7 mouse cellular contexts compared by ENCODE assay signal in the genomic region with DNA sequence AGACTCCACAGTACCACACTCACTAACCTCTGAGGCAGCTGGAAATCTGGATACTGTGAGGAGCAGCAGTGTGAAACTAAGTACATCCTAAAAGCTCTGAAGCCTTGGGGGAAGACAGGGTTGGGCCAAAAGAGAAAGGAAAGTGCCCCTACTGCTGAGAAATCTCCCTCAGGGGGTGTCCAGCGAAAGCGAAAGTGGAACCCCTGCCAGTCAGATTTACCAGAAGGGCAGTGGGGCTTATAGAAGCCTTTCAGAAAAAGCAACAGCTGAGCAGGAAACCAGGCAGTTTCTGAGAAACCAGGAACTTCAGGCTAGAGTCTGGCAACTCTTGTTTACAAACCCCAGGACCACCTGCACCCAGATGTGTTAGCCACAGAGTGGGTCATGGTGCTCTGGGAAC.
DNase-seq lines count a peak whose midpoint lies in the region; ATAC-seq and TF ChIP-seq lines count a peak whose summit lies in the region.

No protein-coding gene starts in this region.

- no peak overlapping the region for H3K4me2 ChIP-seq in heart, embryonic 13.5 days
- H3K4me2 ChIP-seq in lung, embryonic 14.5 days: no peak overlapping the region
- no peak overlapping the region for H3K4me2 ChIP-seq in stomach, embryonic 15.5 days

- no peaks in the 10 kb centered on the region for H3K27me3 ChIP-seq in heart, embryonic 13.5 days (replicated peaks)
- no peaks in the 10 kb centered on the region for H3K27me3 ChIP-seq in lung, embryonic 14.5 days (ENCODE audit: insufficient read depth, low read length)
- H3K27me3 ChIP-seq in stomach, embryonic 15.5 days (replicated peaks): no peaks in the 10 kb centered on the region

- H3K9ac ChIP-seq in heart, embryonic 13.5 days: peak overlapping the region; percentile 37; the same call in 1 of the 2 replicates
- H3K9ac ChIP-seq in lung, embryonic 14.5 days: 0 out of 2 replicates have a peak overlapping the region, but pooled peaks have one; percentile 10
- no peak overlapping the region for H3K9ac ChIP-seq in stomach, embryonic 15.5 days

- H3K36me3 ChIP-seq in heart, embryonic 13.5 days: no peaks in the 10 kb centered on the region
- no peaks in the 10 kb centered on the region for H3K36me3 ChIP-seq in lung, embryonic 14.5 days (ENCODE audit: insufficient read depth)
- no peaks in the 10 kb centered on the region for H3K36me3 ChIP-seq in stomach, embryonic 15.5 days

- no peaks in the 10 kb centered on the region for H3K9me3 ChIP-seq in heart, embryonic 13.5 days
- H3K9me3 ChIP-seq in lung, embryonic 14.5 days (ENCODE audit: low read depth, low read length): no peaks in the 10 kb centered on the region
- H3K9me3 ChIP-seq in stomach, embryonic 15.5 days: no peaks in the 10 kb centered on the region

- WGBS in heart, embryonic 13.5 days: 42% methylated on average over 2 of the region's 2 CpGs
- WGBS in lung, embryonic 14.5 days: 72% methylated on average over 2 of the region's 2 CpGs
- WGBS in stomach, embryonic 15.5 days: 53% methylated on average over 2 of the region's 2 CpGs

- intact Hi-C loops in left cerebral cortex, adult 2 months (cut with DNase I): no loop called here

- no peak overlapping the region for H3K27ac ChIP-seq in heart, embryonic 13.5 days (replicated peaks)
- H3K27ac ChIP-seq in lung, embryonic 14.5 days (ENCODE audit: low read depth): no peak overlapping the region
- H3K27ac ChIP-seq in stomach, embryonic 15.5 days: 0 out of 2 replicates have a peak overlapping the region, but pooled peaks have one; percentile 31
- H3K27ac ChIP-seq in left cerebral cortex, adult 2 months: no peak overlapping the region

- no peak for TF ChIP-seq CTCF in lung, embryonic 14.5 days (IDR thresholded peaks at IDR 0.05; ENCODE audit: low read depth)
- TF ChIP-seq CTCF in left cerebral cortex, adult 2 months (IDR thresholded peaks at IDR 0.05): no peak

- H3K4me1 ChIP-seq in heart, embryonic 13.5 days: peaks cover 2% of the 10 kb centered on the region
- 0 out of 2 replicates have a peak, but pooled peaks cover 1% of the 10 kb centered on the region for H3K4me1 ChIP-seq in lung, embryonic 14.5 days (ENCODE audit: insufficient read depth)
- peaks cover 4% of the 10 kb centered on the region; the same call in 1 of the 2 replicates for H3K4me1 ChIP-seq in stomach, embryonic 15.5 days

- no peak overlapping the region for H3K4me3 ChIP-seq in heart, embryonic 13.5 days
- H3K4me3 ChIP-seq in lung, embryonic 14.5 days (ENCODE audit: low read depth, low read length): no peak overlapping the region
- H3K4me3 ChIP-seq in stomach, embryonic 15.5 days (replicated peaks): no peak overlapping the region
- H3K4me3 ChIP-seq in left cerebral cortex, adult 2 months: no peak overlapping the region

- no peak for ATAC-seq in heart, embryonic 13.5 days (ENCODE audit: extremely low read depth, insufficient number of reproducible peaks, low FRiP score, low TSS enrichment)
- ATAC-seq in lung, embryonic 14.5 days (ENCODE audit: insufficient read depth): no peak
- no peak for ATAC-seq in stomach, embryonic 15.5 days (ENCODE audit: insufficient read depth, low FRiP score, low read depth)

- DNase-seq in B cell, adult 2 months: peak; percentile 75
- peak; percentile 76 for DNase-seq in Muller cell, postnatal 12 days (ENCODE audit: inconsistent ontology term)
- DNase-seq in lung, embryonic 14.5 days: no peak
- no peak for DNase-seq in left cerebral cortex, adult 2 months (ENCODE audit: extremely low spot score in 1 of 2, low spot score in 2 of 2)
- no peak for DNase-seq in urinary bladder, postnatal 25 days (ENCODE audit: low spot score)

Comparison
In these comparisons a context has a peak if more than half of its experiments do, and no peak if none do; other contexts are left out.
1. DNase-seq: peak in B cell, adult 2 months (2 of 2) and Muller cell, postnatal 12 days (single experiment); none in lung, embryonic 14.5 days (single experiment), left cerebral cortex, adult 2 months (0 of 2) and urinary bladder, postnatal 25 days (single experiment).